Mouse (Mus musculus): ENCODE data around the gene Aspscr1.
"Not testable (repeated sequence)": the region's sequence is repeated elsewhere in the genome, so short reads cannot be mapped to it uniquely, and the experiment has no call there.

The Aspscr1 gene

GRCm38 (mm10) chr11:120675875-120676274 lies 3.1 kb downstream of the Aspscr1 start:
- in situ Hi-C loops (cut with MboI; ENCODE audit: unreplicated experiment in 2 of 2), result not testable (repeated sequence)

- in situ Hi-C loops (cut with MboI; ENCODE audit: unreplicated experiment in 2 of 2), result no loop called here
Measured at GRCm38 (mm10) chr11:120676951-120677350, 4.2 kb downstream of the Aspscr1 start.

GRCm38 (mm10) chr11:120679909-120680308 lies 7.1 kb downstream of the Aspscr1 start:
- in situ Hi-C loops (cut with MboI; ENCODE audit: unreplicated experiment in 2 of 2), result loop anchor here in 1 of 2 experiments (5.0 kb wide), 1 partner anchor 58 kb away; no protein-coding TSS in a partner anchor

DNA sequence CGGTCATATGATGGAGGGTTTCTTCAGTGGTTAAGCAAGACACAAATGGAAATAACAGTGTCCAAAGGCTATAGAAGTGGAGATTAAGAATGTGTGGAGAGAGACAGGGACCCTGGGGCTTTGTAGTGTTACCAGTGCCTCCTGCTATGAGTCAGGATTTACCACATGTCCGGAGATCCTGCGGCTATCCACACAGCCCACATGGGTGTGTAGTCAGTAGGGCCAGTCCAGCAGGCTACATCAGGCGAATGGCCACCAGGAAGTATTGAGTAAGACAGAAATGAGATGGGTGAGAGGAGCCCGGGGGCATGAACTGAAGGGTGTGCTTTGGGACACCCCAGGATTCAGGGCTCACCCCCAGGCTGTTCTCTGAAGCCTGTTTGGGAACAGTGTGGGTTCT lies 9.9 kb downstream of the Aspscr1 start:
- in situ Hi-C loops (cut with MboI; ENCODE audit: unreplicated experiment in 2 of 2), result loop anchor here in 1 of 2 experiments (5.0 kb wide), 1 partner anchor 60 kb away; no protein-coding TSS in a partner anchor

DNA sequence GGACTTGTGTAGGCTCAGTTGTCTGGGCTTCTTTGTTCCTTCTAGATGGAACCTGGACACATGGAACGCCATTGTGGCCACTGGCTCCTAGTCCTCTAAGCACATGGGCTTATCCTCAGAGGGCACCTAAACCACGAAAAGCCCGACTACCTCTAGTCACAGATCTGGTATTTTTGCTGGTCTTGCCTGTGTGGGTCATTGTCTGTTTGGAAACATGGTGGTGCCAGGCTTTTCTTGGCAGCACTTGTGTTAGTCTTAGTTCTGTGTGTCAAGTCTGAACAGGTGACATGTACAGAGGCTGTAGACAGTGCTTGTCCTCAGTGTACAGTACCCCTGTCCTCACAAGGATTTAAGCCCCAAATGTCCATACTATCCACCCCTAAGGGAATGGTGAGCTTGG lies 10.8 kb downstream of the Aspscr1 start:
- in situ Hi-C loops (cut with MboI; ENCODE audit: unreplicated experiment in 2 of 2), result loop anchor here in 1 of 2 experiments (5.0 kb wide), 1 partner anchor 61 kb away; no protein-coding TSS in a partner anchor

GRCm38 (mm10) chr11:120684086-120684485 lies 11.3 kb downstream of the Aspscr1 start:
- in situ Hi-C loops (cut with MboI; ENCODE audit: unreplicated experiment in 2 of 2), result loop anchor here in 1 of 2 experiments (5.0 kb wide), 1 partner anchor 62 kb away; no protein-coding TSS in a partner anchor

- in situ Hi-C loops (cut with MboI; ENCODE audit: unreplicated experiment in 2 of 2), result loop anchor here in 1 of 2 experiments (5.0 kb wide), 1 partner anchor 62 kb away; no protein-coding TSS in a partner anchor
Measured at GRCm38 (mm10) chr11:120684660-120685059, 11.9 kb downstream of the Aspscr1 start.

GRCm38 (mm10) chr11:120686650-120687272 lies 14.0 kb downstream of the Aspscr1 start:
- in situ Hi-C loops (cut with MboI; ENCODE audit: unreplicated experiment in 2 of 2), result no loop called here

- in situ Hi-C loops (cut with MboI; ENCODE audit: unreplicated experiment in 2 of 2), result no loop called here
Measured at GRCm38 (mm10) chr11:120689365-120689764, 16.6 kb downstream of the Aspscr1 start.

- in situ Hi-C loops (cut with MboI; ENCODE audit: unreplicated experiment in 2 of 2), result no loop called here
Measured at GRCm38 (mm10) chr11:120692471-120693011, 19.8 kb downstream of the Aspscr1 start.

DNA sequence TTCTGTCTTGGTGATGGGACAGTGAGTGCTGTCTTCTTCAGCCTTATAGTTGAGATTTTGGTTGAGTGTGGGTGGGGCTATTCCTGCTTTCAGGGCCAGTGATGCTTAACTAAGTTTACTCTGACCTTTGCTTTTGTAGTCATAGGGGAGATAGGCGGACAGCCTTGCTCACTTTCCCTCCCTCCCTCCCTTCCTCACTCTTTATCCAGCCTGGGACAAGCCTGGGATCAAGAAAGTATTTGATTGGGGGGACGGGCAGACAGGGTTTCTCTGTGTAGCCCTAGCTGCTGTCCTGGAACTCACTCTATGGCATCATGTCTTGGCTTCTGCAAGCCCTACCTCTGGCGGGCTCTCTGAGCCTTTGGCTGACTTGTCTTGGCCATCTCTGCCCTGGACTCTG lies 20.7 kb downstream of the Aspscr1 start:
- in situ Hi-C loops (cut with MboI; ENCODE audit: unreplicated experiment in 2 of 2), result no loop called here

- in situ Hi-C loops (cut with MboI; ENCODE audit: unreplicated experiment in 2 of 2), result no loop called here
Measured at GRCm38 (mm10) chr11:120695184-120695583, 22.4 kb downstream of the Aspscr1 start.

DNA sequence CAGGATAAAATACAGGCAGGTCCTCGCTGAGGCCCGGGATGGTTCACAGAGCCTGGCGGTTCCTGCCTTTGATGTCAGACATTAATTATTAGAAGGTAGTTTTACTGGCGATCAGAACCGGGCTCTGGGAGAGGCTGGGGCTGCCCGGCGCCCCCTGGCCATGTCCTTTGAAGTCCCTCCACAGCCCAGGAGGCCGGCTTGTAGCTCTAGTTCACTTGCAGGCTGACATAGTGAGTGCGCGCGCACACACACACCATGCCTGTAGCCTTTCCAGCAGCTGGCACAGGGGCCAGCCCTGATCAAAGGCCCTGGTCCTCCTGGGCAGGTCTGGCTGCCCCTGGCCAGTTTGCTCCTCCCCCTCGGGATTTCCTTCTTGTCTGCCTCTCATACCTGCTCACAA lies 22.9 kb downstream of the Aspscr1 start:
- in situ Hi-C loops (cut with MboI; ENCODE audit: unreplicated experiment in 2 of 2), result no loop called here

GRCm38 (mm10) chr11:120696568-120696967 lies 23.8 kb downstream of the Aspscr1 start:
- in situ Hi-C loops (cut with MboI; ENCODE audit: unreplicated experiment in 2 of 2), result no loop called here

GRCm38 (mm10) chr11:120697741-120698140 lies 25.0 kb downstream of the Aspscr1 start:
- in situ Hi-C loops (cut with MboI; ENCODE audit: unreplicated experiment in 2 of 2), result no loop called here

GRCm38 (mm10) chr11:120703696-120704454 lies 31.1 kb downstream of the Aspscr1 start:
- in situ Hi-C loops (cut with MboI; ENCODE audit: unreplicated experiment in 2 of 2), result no loop called here

DNA sequence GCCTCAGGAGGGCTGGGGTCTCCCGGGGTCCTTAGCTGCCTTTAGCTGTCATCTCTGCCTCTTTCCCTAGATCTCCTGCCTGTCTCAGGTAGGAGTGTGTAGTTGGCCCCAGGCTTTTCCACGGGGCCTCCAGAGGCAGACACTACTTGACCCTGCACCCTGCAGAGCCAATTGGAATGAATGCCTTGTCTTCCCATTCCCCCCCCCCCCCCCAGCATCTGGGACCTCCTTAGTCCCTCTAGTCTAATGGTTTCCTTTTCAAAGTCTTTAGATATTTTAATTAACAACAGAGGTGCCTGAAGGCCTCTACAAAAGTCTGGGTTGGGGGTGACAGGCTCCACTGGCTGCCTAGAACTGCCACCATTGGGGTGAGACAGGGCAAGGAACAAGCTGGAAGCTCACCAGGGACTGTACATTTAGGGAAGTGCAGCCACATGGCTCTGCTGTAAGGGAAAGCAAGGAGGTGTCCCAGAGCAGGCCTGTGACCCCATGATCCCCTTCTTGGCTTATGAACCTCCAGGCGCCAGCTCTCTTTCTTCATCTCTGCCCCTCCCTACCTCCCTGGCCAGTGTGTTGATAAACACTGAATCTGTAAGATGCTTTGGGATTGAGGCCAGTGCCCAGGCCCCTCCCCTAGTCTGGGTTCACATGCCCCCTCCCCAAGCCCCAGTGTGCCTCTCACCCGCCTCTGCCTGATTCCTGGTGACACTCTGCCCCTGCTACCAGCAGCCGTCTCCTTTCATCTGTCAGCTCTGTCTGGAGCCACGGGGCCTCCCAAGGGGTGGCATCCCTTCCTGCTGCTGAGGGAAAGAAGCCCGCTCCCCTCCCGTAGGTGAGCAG lies 31.9 kb downstream of the Aspscr1 start:
- in situ Hi-C loops (cut with MboI; ENCODE audit: unreplicated experiment in 2 of 2), result no loop called here

GRCm38 (mm10) chr11:120706120-120706519 lies 33.3 kb downstream of the Aspscr1 start:
- in situ Hi-C loops (cut with MboI; ENCODE audit: unreplicated experiment in 2 of 2), result no loop called here

- in situ Hi-C loops (cut with MboI; ENCODE audit: unreplicated experiment in 2 of 2), result no loop called here
Measured at GRCm38 (mm10) chr11:120707225-120707624, 34.5 kb downstream of the Aspscr1 start.

GRCm38 (mm10) chr11:120707969-120708368 lies 35.2 kb downstream of the Aspscr1 start:
- in situ Hi-C loops (cut with MboI; ENCODE audit: unreplicated experiment in 2 of 2), result no loop called here

GRCm38 (mm10) chr11:120709551-120709950 lies 36.8 kb downstream of the Aspscr1 start:
- in situ Hi-C loops (cut with MboI; ENCODE audit: unreplicated experiment in 2 of 2), result no loop called here

Data from v-Abl transformed pro-B cells (cell line).